Mouse (Mus musculus) kidney, adult 2 months (tissue): ENCODE measurements at regions not wholly inside any gene's neighbourhood (a gene's known extent, or its start where the extent isn't known, plus 50 kb on each side); places are given as distances from the start of the nearest gene placed in this dataset.

ENCODE experiments used
- DNase-seq: peaks from one replicate; pipeline ENCODE4 v3.0.0; 2021
- H3K27ac ChIP-seq: fragments of 200-500 bp; 2 replicates; pipeline ENCODE4 v1.5.1; 2012; ENCODE audit warnings: low read depth, low read length, control low read depth, inconsistent platforms; ENCODE audit not compliant: insufficient read depth
- H3K27me3 ChIP-seq: fragments of 200-500 bp; replicated peaks from 2 replicates; pipeline ENCODE4 v1.6.1; 2012; ENCODE audit warnings: mild to moderate bottlenecking, moderate library complexity, low read length, inconsistent platforms; ENCODE audit not compliant: control insufficient read depth, insufficient read depth
- H3K36me3 ChIP-seq: fragments of 200-500 bp; 2 replicates; pipeline ENCODE4 v1.6.1; 2012; ENCODE audit warnings: mild to moderate bottlenecking, moderate library complexity, low read length, inconsistent platforms; ENCODE audit not compliant: control insufficient read depth, insufficient read depth
- H3K4me1 ChIP-seq: fragments of 200-500 bp; 2 replicates; pipeline ENCODE4 v1.6.1; 2011; ENCODE audit warnings: low read length; ENCODE audit not compliant: control insufficient read depth, insufficient read depth
- H3K4me3 ChIP-seq: fragments of 200-500 bp; 2 replicates; pipeline ENCODE4 v1.5.1; 2011; ENCODE audit warnings: mild to moderate bottlenecking, low read depth, low read length, control low read depth; ENCODE audit not compliant: insufficient read depth
- CTCF ChIP-seq: fragments of 200-500 bp; conservative IDR thresholded peaks from 2 replicates; pipeline ENCODE4 v1.5.1; 2011; ENCODE audit warnings: low read depth, mild to moderate bottlenecking, control low read depth, low read length, moderate library complexity, mixed read lengths; ENCODE audit not compliant: insufficient read depth, insufficient read length
- POLR2A ChIP-seq: fragments of 200-500 bp; IDR thresholded peaks from one replicate; pipeline ENCODE4 v1.6.1; 2011; ENCODE audit warnings: low read depth, low read length, control low read depth
- WGBS: fragments of 180-500 bp; shearing (Covaris S2); methylation state at CpG from one replicate; pipeline ENCODE4 v1.1.7; 2018; 5-methylcytosine and 5-hydroxymethylcytosine counted together

- TF ChIP-seq CTCF = no peak
- TF ChIP-seq POLR2A = no peak
- H3K27me3 ChIP-seq = no peaks in the 10 kb centered on the region
- H3K4me1 ChIP-seq = no peaks in the 10 kb centered on the region
- H3K4me3 ChIP-seq = no peak overlapping the region
- no peak overlapping the region for H3K27ac ChIP-seq
- no peak for DNase-seq
- no peaks in the 10 kb centered on the region for H3K36me3 ChIP-seq
- 43% methylated on average over 4 of the region's 4 CpGs for WGBS
Measured at GRCm38 (mm10) chr14:114587367-114588064, 504.5 kb upstream of the Gpc5 start.

DNA sequence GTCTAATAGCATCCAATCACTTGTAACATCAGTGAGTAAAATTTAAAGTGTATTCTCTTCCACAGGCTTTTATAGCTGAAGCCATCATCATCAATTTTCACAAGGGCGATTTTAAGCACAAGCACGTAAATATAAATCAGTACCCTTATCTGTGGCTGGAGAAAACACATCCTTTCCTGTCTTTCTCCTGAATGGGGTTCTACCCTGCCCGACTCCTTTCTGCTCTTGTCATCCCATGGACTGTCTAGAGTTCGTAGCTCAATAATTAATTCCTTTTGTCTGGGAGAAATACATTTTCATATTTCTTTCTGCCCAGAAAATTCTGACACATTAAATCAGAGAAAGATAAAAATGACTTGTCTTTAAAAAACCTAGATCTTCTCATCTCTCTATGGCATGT is 482.7 kb upstream of the Gpc5 start:
- no peak overlapping the region for H3K27ac ChIP-seq
- H3K27me3 ChIP-seq = no peaks in the 10 kb centered on the region
- DNase-seq = no peak
- H3K36me3 ChIP-seq = no peaks in the 10 kb centered on the region
- 55% methylated on average over 4 of the region's 4 CpGs for WGBS
- no peak overlapping the region for H3K4me3 ChIP-seq
- TF ChIP-seq CTCF (no peak), POLR2A (no peak)
- H3K4me1 ChIP-seq = no peaks in the 10 kb centered on the region

DNA sequence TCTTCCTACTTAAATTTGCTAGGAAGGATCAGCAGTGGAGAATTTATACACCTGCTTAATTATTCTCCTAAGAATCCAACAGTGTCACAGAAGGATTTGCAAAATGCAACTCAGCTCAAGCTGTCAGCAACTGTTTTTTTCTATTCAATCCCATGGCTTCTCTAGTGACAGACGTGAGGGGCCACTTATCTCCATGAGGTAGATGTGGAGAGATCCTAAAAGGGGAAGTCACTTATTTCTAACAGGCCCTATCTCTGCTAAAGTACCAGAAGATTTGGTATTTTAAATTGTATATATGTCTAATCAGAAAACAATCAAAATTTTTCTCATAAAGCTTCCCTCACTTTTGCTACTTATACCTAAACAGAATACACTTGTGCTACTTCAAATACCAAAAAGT is 479.6 kb upstream of the Gpc5 start:
- Histone ChIP-seq H3K36me3 (no peaks in the 10 kb centered on the region), H3K27me3 (no peaks in the 10 kb centered on the region), H3K4me1 (no peaks in the 10 kb centered on the region), H3K27ac (no peak overlapping the region), H3K4me3 (no peak overlapping the region)
- TF ChIP-seq POLR2A (no peak), CTCF (no peak)
- no peak for DNase-seq
- WGBS = 57% methylated on average over 1 of the region's 1 CpGs

DNA sequence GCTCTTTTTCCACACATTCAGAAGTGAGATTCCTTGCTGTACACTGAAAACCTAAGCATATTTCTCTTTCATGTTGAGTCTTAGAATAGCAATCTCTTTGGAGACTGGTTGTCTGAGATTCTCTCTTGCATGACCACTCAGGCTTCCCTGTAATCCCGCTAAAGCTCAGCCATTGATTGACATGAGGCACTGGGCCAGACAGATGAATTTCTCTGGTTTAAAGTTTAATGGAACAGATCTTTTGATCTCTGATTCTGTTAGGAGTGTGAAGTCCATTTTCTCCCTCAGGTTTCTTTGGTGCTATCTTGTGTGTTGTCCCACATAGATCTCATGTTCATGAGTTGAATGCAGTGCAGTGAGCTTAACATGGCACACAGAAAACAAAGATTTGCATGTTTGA is 435.4 kb upstream of the Gpc5 start:
- no peaks in the 10 kb centered on the region for H3K4me1 ChIP-seq
- no peaks in the 10 kb centered on the region for H3K36me3 ChIP-seq
- no peaks in the 10 kb centered on the region for H3K27me3 ChIP-seq
- WGBS = 18% methylated on average over 1 of the region's 1 CpGs
- TF ChIP-seq CTCF (no peak), POLR2A (no peak)
- no peak overlapping the region for H3K27ac ChIP-seq
- H3K4me3 ChIP-seq = no peak overlapping the region
- peak; percentile 73 for DNase-seq

GRCm38 (mm10) chr14:114662028-114662427 is 430.0 kb upstream of the Gpc5 start:
- 81% methylated on average over 2 of the region's 2 CpGs for WGBS
- Histone ChIP-seq H3K4me1 (no peaks in the 10 kb centered on the region), H3K4me3 (no peak overlapping the region), H3K27ac (no peak overlapping the region), H3K36me3 (no peaks in the 10 kb centered on the region), H3K27me3 (no peaks in the 10 kb centered on the region)
- no peak for TF ChIP-seq POLR2A
- no peak for TF ChIP-seq CTCF
- DNase-seq = no peak

GRCm38 (mm10) chr14:114685133-114685532 is 406.9 kb upstream of the Gpc5 start:
- no peaks in the 10 kb centered on the region for H3K27me3 ChIP-seq
- no peak overlapping the region for H3K4me3 ChIP-seq
- H3K27ac ChIP-seq = no peak overlapping the region
- no peak for TF ChIP-seq POLR2A
- peak; percentile 58 for TF ChIP-seq CTCF
- DNase-seq = peak; percentile 39
- no peaks in the 10 kb centered on the region for H3K4me1 ChIP-seq
- H3K36me3 ChIP-seq = no peaks in the 10 kb centered on the region
- WGBS = 55% methylated on average over 1 of the region's 1 CpGs

DNA sequence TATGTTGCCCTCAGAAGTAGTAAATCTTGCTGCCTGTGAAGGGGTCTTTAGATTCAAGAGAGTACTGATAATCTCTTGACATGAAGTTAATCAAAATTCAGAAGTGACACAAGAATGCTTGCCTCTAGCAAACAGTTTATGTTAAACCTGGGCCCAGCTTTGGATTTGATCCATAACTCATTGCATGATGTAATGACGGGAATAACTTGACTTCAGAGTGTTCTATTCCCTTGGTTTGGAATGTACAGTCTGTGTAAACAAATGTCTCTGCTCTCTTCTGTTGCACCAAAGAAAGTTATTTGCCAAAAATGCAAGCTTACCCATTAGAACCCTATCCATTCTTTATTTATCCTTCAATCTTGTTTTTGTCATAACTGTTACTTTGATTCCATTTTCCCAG is 397.1 kb upstream of the Gpc5 start:
- 59% methylated on average over 1 of the region's 1 CpGs for WGBS
- H3K27ac ChIP-seq = no peak overlapping the region
- no peaks in the 10 kb centered on the region for H3K27me3 ChIP-seq
- H3K4me3 ChIP-seq = no peak overlapping the region
- DNase-seq = no peak
- H3K36me3 ChIP-seq = no peaks in the 10 kb centered on the region
- no peak for TF ChIP-seq POLR2A
- TF ChIP-seq CTCF = no peak
- 0 out of 2 replicates have a peak, but pooled peaks cover 3% of the 10 kb centered on the region for H3K4me1 ChIP-seq

DNA sequence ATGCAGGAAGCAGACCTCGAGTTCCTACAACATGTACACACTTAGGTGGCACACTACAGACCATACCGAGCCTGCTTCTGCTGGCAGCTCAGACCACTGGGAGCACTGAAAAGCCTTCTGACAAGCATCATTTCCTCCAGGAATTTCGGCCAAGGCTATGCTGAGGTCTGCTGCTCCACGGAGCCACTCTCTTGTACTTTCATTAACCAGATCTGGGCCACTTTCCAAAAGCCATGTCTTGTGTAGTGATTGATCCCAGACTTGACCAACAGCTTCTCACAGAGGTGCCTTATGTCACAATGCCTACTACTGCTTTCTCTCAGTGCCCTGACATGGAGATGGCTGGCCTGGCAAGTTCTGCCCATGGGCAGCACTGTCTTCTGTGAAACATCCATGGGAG is 394.5 kb upstream of the Gpc5 start:
- DNase-seq = peak; percentile 86
- 0 out of 2 replicates have a peak, but pooled peaks cover 3% of the 10 kb centered on the region for H3K4me1 ChIP-seq

More for the DNA sequence above, 394.5 kb upstream of the Gpc5 start:
- TF ChIP-seq CTCF = no peak
- no peak for TF ChIP-seq POLR2A
- H3K27ac ChIP-seq = no peak overlapping the region
- H3K36me3 ChIP-seq = no peaks in the 10 kb centered on the region
- no peak overlapping the region for H3K4me3 ChIP-seq
- WGBS = 24% methylated on average over 4 of the region's 4 CpGs
- H3K27me3 ChIP-seq = no peaks in the 10 kb centered on the region
